Mouse (Mus musculus): ENCODE measurements around the gene Gabarapl1. TPM values are rescaled to one million over a fixed set of nuclear protein-coding genes. Genes with fewer than 3 reads are reported as not detected.
A peak's percentile ranks its signal among the peaks of the same experiment; 100 is the strongest.
"Not testable (repeated sequence)": the region's sequence is repeated elsewhere in the genome, so short reads cannot be mapped to it uniquely, and the experiment has no call there.

The Gabarapl1 gene
- polyA plus RNA-seq (2016; fragmentation: Nextera tagmentation; extraction: Ambion mirVana), result 115 and 119 TPM in 2 replicates

GRCm38 (mm10) chr6:129532942-129533860, at the start of gene Gabarapl1:
Gabarapl1 (plus strand) TSS chr6:129533160.
- Histone ChIP-seq H3K4me3 (peak within 1 kb of the TSS; percentile 64), H3K27ac (0 out of 2 replicates have a peak within 1 kb of the TSS, but pooled peaks have one; percentile 10), H3K4me1 (peaks cover 15% of the 10 kb centered on the region), H3K9ac (peak within 1 kb of the TSS; percentile 76), H3K4me2 (replicated peaks) (peak within 1 kb of the TSS; percentile 68), H3K9me3 (no peaks in the 10 kb centered on the region), H3K27me3 (replicated peaks) (no peaks in the 10 kb centered on the region), H3K36me3 (peaks cover 3% of the 10 kb centered on the region)
- ATAC-seq (ENCODE audit: low FRiP score, low read depth), result peak; percentile 87
- WGBS, result under 1% methylated on average over 55 of the region's 55 CpGs

GRCm38 (mm10) chr6:129494924-129495323, 38.0 kb upstream of the Gabarapl1 start:
- H3K4me1 ChIP-seq, result no peaks in the 10 kb centered on the region
- WGBS, result 83% methylated on average over 4 of the region's 4 CpGs

DNA sequence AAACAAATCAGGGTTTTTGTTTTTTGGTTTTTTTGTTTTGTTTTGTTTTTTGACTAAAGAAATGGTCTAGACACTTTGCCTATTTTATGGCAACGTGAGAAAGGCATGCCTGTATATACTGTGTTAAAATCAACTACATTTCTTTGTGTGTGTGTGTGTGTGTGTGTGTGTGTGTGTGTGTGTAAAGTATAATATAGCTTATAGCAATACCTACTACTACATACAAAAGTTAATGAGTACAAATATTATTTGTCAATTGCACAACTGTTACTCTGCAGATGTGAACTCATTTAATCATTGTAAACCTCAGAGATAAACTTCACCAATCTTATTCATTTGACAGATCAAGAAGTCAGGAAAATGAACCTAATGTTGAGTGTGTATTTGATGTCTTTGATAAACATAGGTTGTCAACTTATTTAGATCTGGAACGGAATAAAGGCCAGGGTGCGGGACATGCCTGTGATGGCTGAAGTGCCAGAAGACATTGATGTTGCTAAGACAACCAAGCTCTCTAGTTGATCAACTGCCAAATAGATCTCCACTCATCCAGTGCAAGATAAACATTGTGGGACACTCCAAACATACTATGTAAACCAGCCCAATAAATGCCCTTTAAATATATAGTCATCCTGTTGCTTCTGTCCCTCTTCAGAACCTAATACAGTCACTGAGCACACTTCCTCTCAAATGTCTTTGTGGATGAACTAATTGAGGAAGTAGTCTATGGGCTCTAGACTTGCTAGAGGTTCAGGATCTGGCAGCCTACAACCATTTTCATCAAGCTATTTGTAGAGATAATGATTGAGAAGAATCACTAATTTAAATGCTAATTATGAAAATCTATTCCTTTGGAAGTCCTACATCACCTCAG, 35.4 kb upstream of the Gabarapl1 start:
- no peak overlapping the region for H3K27ac ChIP-seq
- ATAC-seq (ENCODE audit: low FRiP score, low read depth), result no peak
- H3K27me3 ChIP-seq (replicated peaks), result no peaks in the 10 kb centered on the region
- no peak overlapping the region for H3K4me2 ChIP-seq (replicated peaks)
- WGBS, result 94% methylated on average over 3 of the region's 3 CpGs
- H3K4me1 ChIP-seq, result no peaks in the 10 kb centered on the region
- no peaks in the 10 kb centered on the region for H3K36me3 ChIP-seq
- H3K4me3 ChIP-seq, result no peak overlapping the region
- H3K9me3 ChIP-seq, result no peaks in the 10 kb centered on the region
- H3K9ac ChIP-seq, result no peak overlapping the region

More at GRCm38 (mm10) chr6:129494924-129495323, 38.0 kb upstream of the Gabarapl1 start:
- Histone ChIP-seq H3K27me3 (replicated peaks) (no peaks in the 10 kb centered on the region), H3K4me3 (no peak overlapping the region), H3K9me3 (no peaks in the 10 kb centered on the region), H3K27ac (no peak overlapping the region), H3K36me3 (no peaks in the 10 kb centered on the region), H3K9ac (no peak overlapping the region), H3K4me2 (replicated peaks) (no peak overlapping the region)
- ATAC-seq (ENCODE audit: low FRiP score, low read depth), result no peak

GRCm38 (mm10) chr6:129499516-129499915, 33.4 kb upstream of the Gabarapl1 start:
- not testable (repeated sequence) for H3K9ac ChIP-seq; H3K9me3 ChIP-seq; H3K27ac ChIP-seq; H3K36me3 ChIP-seq; H3K4me3 ChIP-seq; H3K27me3 ChIP-seq (replicated peaks); H3K4me2 ChIP-seq (replicated peaks); H3K4me1 ChIP-seq; ATAC-seq (ENCODE audit: low FRiP score, low read depth)
- 95% methylated on average over 1 of the region's 1 CpGs for WGBS

DNA sequence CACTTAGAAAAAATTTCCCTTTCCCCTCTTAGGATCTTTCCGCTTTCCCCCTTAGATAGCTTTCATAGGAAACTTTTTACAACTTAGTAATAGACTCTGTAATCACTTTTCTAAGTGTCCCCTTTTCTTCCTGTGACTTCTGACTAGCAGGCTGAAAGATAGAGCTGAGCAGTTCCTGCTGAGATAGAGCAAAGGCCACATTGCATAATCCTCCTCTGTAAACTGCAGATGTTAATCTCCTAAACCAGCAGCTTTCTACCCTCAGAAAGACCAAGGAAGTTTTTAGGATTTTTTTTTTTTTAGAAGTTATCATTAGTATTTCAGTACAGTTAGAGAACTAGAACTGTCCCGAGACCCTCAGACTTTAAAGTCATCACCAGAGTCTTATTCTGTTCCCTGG, 29.5 kb upstream of the Gabarapl1 start:
- 82% methylated on average over 2 of the region's 2 CpGs for WGBS
- Histone ChIP-seq H3K4me1 (no peaks in the 10 kb centered on the region), H3K27me3 (replicated peaks) (no peaks in the 10 kb centered on the region), H3K4me3 (no peak overlapping the region), H3K36me3 (no peaks in the 10 kb centered on the region), H3K27ac (no peak overlapping the region), H3K9me3 (peaks cover 8% of the 10 kb centered on the region), H3K9ac (no peak overlapping the region), H3K4me2 (replicated peaks) (no peak overlapping the region)
- no peak for ATAC-seq (ENCODE audit: low FRiP score, low read depth)

DNA sequence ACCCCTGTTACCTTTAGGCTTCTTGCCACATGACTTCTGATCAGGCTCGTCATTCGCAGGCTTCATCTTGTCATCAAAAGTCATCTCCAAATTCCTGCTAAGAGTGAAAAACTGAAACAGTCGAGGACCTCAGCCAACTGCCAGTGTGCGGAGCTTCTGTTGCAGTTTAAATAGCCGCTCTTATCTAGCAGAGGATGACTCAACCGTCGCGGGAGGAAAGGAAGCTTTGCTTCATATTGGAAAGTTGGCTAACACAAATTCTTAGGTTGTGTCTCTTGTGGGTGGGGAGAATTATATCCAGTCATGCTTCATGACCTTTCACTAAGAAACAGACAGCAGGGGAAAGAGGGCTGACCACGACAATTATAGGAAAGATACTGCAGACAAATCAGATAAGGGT, 25.9 kb upstream of the Gabarapl1 start, which contains the start of gene Olr1:
TSS of gene Olr1 (minus strand) at position 142 of the 400 bp plus-strand sequence.
- no peak within 1 kb of the TSS for H3K9ac ChIP-seq
- no peaks in the 10 kb centered on the region for H3K27me3 ChIP-seq (replicated peaks)
- H3K4me3 ChIP-seq, result no peak within 1 kb of the TSS
- no peaks in the 10 kb centered on the region for H3K4me1 ChIP-seq
- H3K4me2 ChIP-seq (replicated peaks), result no peak within 1 kb of the TSS
- no peak for ATAC-seq (ENCODE audit: low FRiP score, low read depth)
- H3K9me3 ChIP-seq, result peaks cover 8% of the 10 kb centered on the region
- no peaks in the 10 kb centered on the region for H3K36me3 ChIP-seq
- no peak within 1 kb of the TSS for H3K27ac ChIP-seq
- 88% methylated on average over 9 of the region's 9 CpGs for WGBS

GRCm38 (mm10) chr6:129510120-129510911, 22.6 kb upstream of the Gabarapl1 start:
- H3K4me3 ChIP-seq, result no peak overlapping the region
- 77% methylated on average over 6 of the region's 6 CpGs for WGBS
- no peaks in the 10 kb centered on the region for H3K4me1 ChIP-seq
- no peaks in the 10 kb centered on the region for H3K9me3 ChIP-seq
- H3K4me2 ChIP-seq (replicated peaks), result no peak overlapping the region
- H3K36me3 ChIP-seq, result no peaks in the 10 kb centered on the region
- H3K9ac ChIP-seq, result no peak overlapping the region
- H3K27me3 ChIP-seq (replicated peaks), result no peaks in the 10 kb centered on the region
- H3K27ac ChIP-seq, result no peak overlapping the region
- ATAC-seq (ENCODE audit: low FRiP score, low read depth), result no peak

- Histone ChIP-seq H3K4me3 (no peak within 1 kb of the TSS), H3K4me1 (no peaks in the 10 kb centered on the region), H3K27me3 (replicated peaks) (no peaks in the 10 kb centered on the region), H3K9ac (no peak within 1 kb of the TSS), H3K27ac (no peak within 1 kb of the TSS), H3K4me2 (replicated peaks) (no peak within 1 kb of the TSS), H3K36me3 (no peaks in the 10 kb centered on the region), H3K9me3 (no peaks in the 10 kb centered on the region)
- WGBS, result 63% methylated on average over 3 of the region's 3 CpGs
- ATAC-seq (ENCODE audit: low FRiP score, low read depth), result no peak
Measured at GRCm38 (mm10) chr6:129512367-129512766, 20.6 kb upstream of the Gabarapl1 start, which contains the start of gene Tmem52b. Tmem52b (plus strand) TSS chr6:129512555.

- no peaks in the 10 kb centered on the region for H3K36me3 ChIP-seq
Measured at GRCm38 (mm10) chr6:129512868-129513267, 20.1 kb upstream of the Gabarapl1 start.

GRCm38 (mm10) chr6:129513409-129513808, 19.6 kb upstream of the Gabarapl1 start:
- WGBS, result 87% methylated on average over 1 of the region's 1 CpGs
- H3K4me3 ChIP-seq, result no peak overlapping the region
- H3K4me1 ChIP-seq, result no peaks in the 10 kb centered on the region
- ATAC-seq (ENCODE audit: low FRiP score, low read depth), result no peak
- no peak overlapping the region for H3K27ac ChIP-seq
- H3K36me3 ChIP-seq, result no peaks in the 10 kb centered on the region
- H3K9ac ChIP-seq, result no peak overlapping the region
- no peak overlapping the region for H3K4me2 ChIP-seq (replicated peaks)
- no peaks in the 10 kb centered on the region for H3K27me3 ChIP-seq (replicated peaks)
- no peaks in the 10 kb centered on the region for H3K9me3 ChIP-seq

More at GRCm38 (mm10) chr6:129512868-129513267, 20.1 kb upstream of the Gabarapl1 start:
- Histone ChIP-seq H3K4me3 (no peak overlapping the region), H3K9me3 (no peaks in the 10 kb centered on the region), H3K27ac (no peak overlapping the region), H3K27me3 (replicated peaks) (no peaks in the 10 kb centered on the region), H3K4me1 (no peaks in the 10 kb centered on the region), H3K4me2 (replicated peaks) (no peak overlapping the region), H3K9ac (no peak overlapping the region)
- no peak for ATAC-seq (ENCODE audit: low FRiP score, low read depth)
- WGBS, result 75% methylated on average over 8 of the region's 8 CpGs

- WGBS, result 76% methylated on average over 2 of the region's 2 CpGs
- Histone ChIP-seq H3K4me1 (no peaks in the 10 kb centered on the region), H3K9me3 (no peaks in the 10 kb centered on the region), H3K4me2 (replicated peaks) (no peak overlapping the region), H3K9ac (no peak overlapping the region), H3K4me3 (no peak overlapping the region), H3K27ac (no peak overlapping the region), H3K36me3 (no peaks in the 10 kb centered on the region), H3K27me3 (replicated peaks) (no peaks in the 10 kb centered on the region)
- no peak for ATAC-seq (ENCODE audit: low FRiP score, low read depth)
Measured at GRCm38 (mm10) chr6:129514376-129514775, 18.6 kb upstream of the Gabarapl1 start.

All from neural tube, embryonic 12.5 days (tissue).